Mouse (Mus musculus) frontal cortex, postnatal 25 days (tissue): ENCODE measurements around the gene Plin2.

Experiments
- DNase-seq, 2 experiments: peaks; one replicate each; pipeline ENCODE4 v3.0.0; 2022; ENCODE audit warnings: low spot score in 2 of 2

The Plin2 gene

GRCm38 (mm10) chr4:86669780-86670201 is at the start of gene Plin2:
Plin2 (minus strand) TSS chr4:86670060.
- DNase-seq = peak; percentile 9 to 11

- DNase-seq = no peak
Observed at GRCm38 (mm10) chr4:86718878-86719577, 49.2 kb upstream of the Plin2 start.

GRCm38 (mm10) chr4:86717176-86717575 is 47.3 kb upstream of the Plin2 start:
- DNase-seq = no peak

GRCm38 (mm10) chr4:86715341-86715740 is 45.5 kb upstream of the Plin2 start:
- DNase-seq = no peak

GRCm38 (mm10) chr4:86713518-86713917 is 43.7 kb upstream of the Plin2 start:
- DNase-seq = no peak

GRCm38 (mm10) chr4:86712751-86713195 is 42.9 kb upstream of the Plin2 start:
- peak; percentile 10 to 20 for DNase-seq

GRCm38 (mm10) chr4:86710666-86711215 is 40.9 kb upstream of the Plin2 start:
- no peak for DNase-seq

GRCm38 (mm10) chr4:86710034-86710650 is 40.3 kb upstream of the Plin2 start:
- DNase-seq = no peak

GRCm38 (mm10) chr4:86708801-86709200 is 38.9 kb upstream of the Plin2 start:
- DNase-seq = no peak

- no peak for DNase-seq
Observed at GRCm38 (mm10) chr4:86699161-86699865, 29.5 kb upstream of the Plin2 start.

GRCm38 (mm10) chr4:86696890-86697289 is 27.0 kb upstream of the Plin2 start:
- no peak for DNase-seq

GRCm38 (mm10) chr4:86695081-86695480 is 25.2 kb upstream of the Plin2 start:
- DNase-seq = no peak

GRCm38 (mm10) chr4:86692931-86693330 is 23.1 kb upstream of the Plin2 start:
- no peak for DNase-seq

GRCm38 (mm10) chr4:86691290-86691689 is 21.4 kb upstream of the Plin2 start:
- no peak for DNase-seq

GRCm38 (mm10) chr4:86690768-86691167 is 20.9 kb upstream of the Plin2 start:
- DNase-seq = no peak

GRCm38 (mm10) chr4:86690194-86690593 is 20.3 kb upstream of the Plin2 start:
- no peak for DNase-seq

GRCm38 (mm10) chr4:86689056-86689735 is 19.3 kb upstream of the Plin2 start:
- no peak for DNase-seq

- no peak for DNase-seq
Observed at GRCm38 (mm10) chr4:86686564-86686963, 16.7 kb upstream of the Plin2 start.

GRCm38 (mm10) chr4:86686009-86686366 is 16.1 kb upstream of the Plin2 start:
- DNase-seq = no peak

GRCm38 (mm10) chr4:86685231-86686008 is 15.6 kb upstream of the Plin2 start:
- no peak for DNase-seq

- DNase-seq = no peak
Observed at GRCm38 (mm10) chr4:86684806-86685205, 14.9 kb upstream of the Plin2 start.
